Mouse (Mus musculus): ENCODE measurements around the gene S100a16. TPM values are rescaled to one million over a fixed set of nuclear protein-coding genes. Genes with fewer than 3 reads are reported as not detected.

Gene S100a16
- polyA plus RNA-seq, 1 experiment from 2014 or later, result 22.5 TPM

- H3K27ac ChIP-seq (ENCODE audit: low read depth, low read length), result no peak overlapping the region
- no peak overlapping the region for H3K4me2 ChIP-seq (ENCODE audit: low read depth, low read length)
- no peaks in the 10 kb centered on the region for H3K9me3 ChIP-seq (ENCODE audit: control insufficient read depth, low read length)
- 90% methylated on average over 5 of the region's 5 CpGs for WGBS
- H3K9ac ChIP-seq (replicated peaks; ENCODE audit: low read depth, low read length), result no peak overlapping the region
- peaks cover 55% of the 10 kb centered on the region for H3K36me3 ChIP-seq (ENCODE audit: control insufficient read depth, insufficient read depth, low read length)
- no peaks in the 10 kb centered on the region for H3K27me3 ChIP-seq (ENCODE audit: control insufficient read depth, insufficient read depth, low read length)
- ATAC-seq (ENCODE audit: low read depth), result no peak
- peaks cover 25% of the 10 kb centered on the region for H3K4me1 ChIP-seq (ENCODE audit: control insufficient read depth, insufficient read depth, low read length)
- no peak overlapping the region for H3K4me3 ChIP-seq (ENCODE audit: low read depth, low read length)
Measured at GRCm38 (mm10) chr3:90505216-90505615, 31.8 kb upstream of the S100a16 start.

GRCm38 (mm10) chr3:90506362-90506761 is 30.7 kb upstream of the S100a16 start:
- H3K4me2 ChIP-seq (ENCODE audit: low read depth, low read length), result no peak overlapping the region
- peaks cover 25% of the 10 kb centered on the region for H3K4me1 ChIP-seq (ENCODE audit: control insufficient read depth, insufficient read depth, low read length)
- 91% methylated on average over 3 of the region's 3 CpGs for WGBS
- no peaks in the 10 kb centered on the region for H3K27me3 ChIP-seq (ENCODE audit: control insufficient read depth, insufficient read depth, low read length)
- no peaks in the 10 kb centered on the region for H3K9me3 ChIP-seq (ENCODE audit: control insufficient read depth, low read length)
- H3K9ac ChIP-seq (replicated peaks; ENCODE audit: low read depth, low read length), result no peak overlapping the region
- H3K27ac ChIP-seq (ENCODE audit: low read depth, low read length), result no peak overlapping the region
- H3K36me3 ChIP-seq (ENCODE audit: control insufficient read depth, insufficient read depth, low read length), result peaks cover 53% of the 10 kb centered on the region
- H3K4me3 ChIP-seq (ENCODE audit: low read depth, low read length), result no peak overlapping the region
- ATAC-seq (ENCODE audit: low read depth), result no peak

DNA sequence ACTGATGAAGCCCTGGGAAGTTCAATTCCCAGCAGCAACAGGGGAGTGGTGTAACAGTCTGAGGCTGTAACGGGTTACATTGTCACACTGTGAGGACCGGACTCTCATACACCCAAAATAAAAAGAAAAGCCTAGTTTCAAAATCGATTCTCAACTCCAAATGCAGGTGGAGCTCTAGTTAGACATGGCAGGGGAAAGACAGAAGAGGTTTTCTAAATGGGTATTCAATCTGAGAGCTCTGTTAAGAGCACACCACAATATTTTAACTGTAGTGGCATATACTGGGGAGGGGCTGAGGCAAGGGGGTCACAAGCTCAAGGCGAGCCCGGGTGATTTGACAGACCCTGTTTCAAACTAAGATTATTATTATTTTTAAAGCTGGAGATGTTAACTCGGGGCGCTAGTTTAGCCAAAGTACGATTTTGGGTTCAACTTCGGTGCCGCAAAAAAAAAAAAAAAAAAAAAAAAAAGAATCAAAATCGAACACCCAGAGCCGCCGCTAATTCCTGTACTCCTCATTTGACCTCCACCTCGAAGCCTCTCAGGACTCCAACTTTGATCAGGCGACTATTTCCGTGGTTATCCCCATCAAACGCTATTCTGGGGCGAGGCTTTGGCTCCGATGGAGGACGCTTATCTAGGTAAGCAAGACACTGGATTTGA is 28.6 kb upstream of the S100a16 start:
- 3% methylated on average over 20 of the region's 20 CpGs for WGBS
- Histone ChIP-seq H3K9ac (replicated peaks; ENCODE audit: low read depth, low read length) (peak overlapping the region; percentile 99), H3K27ac (ENCODE audit: low read depth, low read length) (peak overlapping the region; percentile 93), H3K4me2 (ENCODE audit: low read depth, low read length) (peak overlapping the region; percentile 83), H3K27me3 (ENCODE audit: control insufficient read depth, insufficient read depth, low read length) (no peaks in the 10 kb centered on the region), H3K36me3 (ENCODE audit: control insufficient read depth, insufficient read depth, low read length) (peaks cover 35% of the 10 kb centered on the region), H3K9me3 (ENCODE audit: control insufficient read depth, low read length) (no peaks in the 10 kb centered on the region), H3K4me3 (ENCODE audit: low read depth, low read length) (peak overlapping the region; percentile 95), H3K4me1 (ENCODE audit: control insufficient read depth, insufficient read depth, low read length) (peaks cover 25% of the 10 kb centered on the region)
- ATAC-seq (ENCODE audit: low read depth), result no peak

- peaks cover 2% of the 10 kb centered on the region; the same call in 1 of the 2 replicates for H3K27me3 ChIP-seq (ENCODE audit: control insufficient read depth, insufficient read depth, low read length)
- peak within 1 kb of the TSS; percentile 99 for H3K9ac ChIP-seq (replicated peaks; ENCODE audit: low read depth, low read length)
- WGBS, result under 1% methylated on average over 65 of the region's 66 CpGs
- H3K9me3 ChIP-seq (ENCODE audit: control insufficient read depth, low read length), result no peaks in the 10 kb centered on the region
- peak within 1 kb of the TSS; percentile 93 for H3K27ac ChIP-seq (ENCODE audit: low read depth, low read length)
- H3K4me2 ChIP-seq (ENCODE audit: low read depth, low read length), result peak within 1 kb of the TSS; percentile 83
- peaks cover 23% of the 10 kb centered on the region for H3K4me1 ChIP-seq (ENCODE audit: control insufficient read depth, insufficient read depth, low read length)
- H3K36me3 ChIP-seq (ENCODE audit: control insufficient read depth, insufficient read depth, low read length), result peaks cover 31% of the 10 kb centered on the region
- peak; percentile 94 for ATAC-seq (ENCODE audit: low read depth)
- peak within 1 kb of the TSS; percentile 95 for H3K4me3 ChIP-seq (ENCODE audit: low read depth, low read length)
Measured at GRCm38 (mm10) chr3:90508950-90509746, 27.9 kb upstream of the S100a16 start, which contains the start of gene Chtop. Gene Chtop, minus strand, starts transcription at chr3:90509498.

DNA sequence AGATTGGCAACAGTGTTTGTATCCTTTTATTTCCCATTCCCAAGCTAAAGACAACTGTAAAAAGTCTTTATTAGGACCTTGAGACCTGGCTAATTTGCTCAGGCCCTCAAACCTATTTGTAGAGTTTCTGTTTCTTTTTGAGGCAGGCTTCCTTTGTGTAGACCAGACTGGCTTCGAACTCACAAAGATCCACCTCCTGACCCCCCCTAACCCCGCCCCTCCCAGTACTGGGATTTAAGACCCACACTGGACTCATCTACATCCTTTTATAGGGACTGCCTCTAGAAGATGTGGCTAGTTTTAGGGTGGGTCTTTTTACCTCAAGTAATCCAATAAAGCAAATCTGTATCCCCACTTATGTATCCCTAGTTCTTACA is 27.3 kb upstream of the S100a16 start:
- WGBS, result 27% methylated on average over 2 of the region's 2 CpGs
- Histone ChIP-seq H3K4me1 (ENCODE audit: control insufficient read depth, insufficient read depth, low read length) (peaks cover 23% of the 10 kb centered on the region), H3K27me3 (ENCODE audit: control insufficient read depth, insufficient read depth, low read length) (peaks cover 2% of the 10 kb centered on the region; the same call in 1 of the 2 replicates), H3K9me3 (ENCODE audit: control insufficient read depth, low read length) (no peaks in the 10 kb centered on the region), H3K27ac (ENCODE audit: low read depth, low read length) (peak overlapping the region; percentile 10; the same call in 1 of the 2 replicates), H3K9ac (replicated peaks; ENCODE audit: low read depth, low read length) (no peak overlapping the region), H3K36me3 (ENCODE audit: control insufficient read depth, insufficient read depth, low read length) (peaks cover 26% of the 10 kb centered on the region), H3K4me3 (ENCODE audit: low read depth, low read length) (peak overlapping the region; percentile 95), H3K4me2 (ENCODE audit: low read depth, low read length) (peak overlapping the region; percentile 38)
- ATAC-seq (ENCODE audit: low read depth), result peak; percentile 26

- no peak overlapping the region for H3K27ac ChIP-seq (ENCODE audit: low read depth, low read length)
- H3K27me3 ChIP-seq (ENCODE audit: control insufficient read depth, insufficient read depth, low read length), result peaks cover 2% of the 10 kb centered on the region; the same call in 1 of the 2 replicates
- ATAC-seq (ENCODE audit: low read depth), result no peak
- H3K4me3 ChIP-seq (ENCODE audit: low read depth, low read length), result no peak overlapping the region
- no peak overlapping the region for H3K9ac ChIP-seq (replicated peaks; ENCODE audit: low read depth, low read length)
- H3K4me1 ChIP-seq (ENCODE audit: control insufficient read depth, insufficient read depth, low read length), result peaks cover 20% of the 10 kb centered on the region
- no peak overlapping the region for H3K4me2 ChIP-seq (ENCODE audit: low read depth, low read length)
- H3K9me3 ChIP-seq (ENCODE audit: control insufficient read depth, low read length), result no peaks in the 10 kb centered on the region
- peaks cover 3% of the 10 kb centered on the region; the same call in 1 of the 2 replicates for H3K36me3 ChIP-seq (ENCODE audit: control insufficient read depth, insufficient read depth, low read length)
- 85% methylated on average over 5 of the region's 5 CpGs for WGBS
Measured at GRCm38 (mm10) chr3:90512276-90512675, 24.8 kb upstream of the S100a16 start.

GRCm38 (mm10) chr3:90512948-90513642 is 24.0 kb upstream of the S100a16 start:
- peaks cover 12% of the 10 kb centered on the region for H3K4me1 ChIP-seq (ENCODE audit: control insufficient read depth, insufficient read depth, low read length)
- peaks cover 2% of the 10 kb centered on the region; the same call in 1 of the 2 replicates for H3K27me3 ChIP-seq (ENCODE audit: control insufficient read depth, insufficient read depth, low read length)
- 77% methylated on average over 9 of the region's 9 CpGs for WGBS
- no peak overlapping the region for H3K4me3 ChIP-seq (ENCODE audit: low read depth, low read length)
- no peaks in the 10 kb centered on the region for H3K9me3 ChIP-seq (ENCODE audit: control insufficient read depth, low read length)
- no peak overlapping the region for H3K4me2 ChIP-seq (ENCODE audit: low read depth, low read length)
- H3K9ac ChIP-seq (replicated peaks; ENCODE audit: low read depth, low read length), result no peak overlapping the region
- ATAC-seq (ENCODE audit: low read depth), result no peak
- H3K27ac ChIP-seq (ENCODE audit: low read depth, low read length), result no peak overlapping the region
- H3K36me3 ChIP-seq (ENCODE audit: control insufficient read depth, insufficient read depth, low read length), result no peaks in the 10 kb centered on the region

DNA sequence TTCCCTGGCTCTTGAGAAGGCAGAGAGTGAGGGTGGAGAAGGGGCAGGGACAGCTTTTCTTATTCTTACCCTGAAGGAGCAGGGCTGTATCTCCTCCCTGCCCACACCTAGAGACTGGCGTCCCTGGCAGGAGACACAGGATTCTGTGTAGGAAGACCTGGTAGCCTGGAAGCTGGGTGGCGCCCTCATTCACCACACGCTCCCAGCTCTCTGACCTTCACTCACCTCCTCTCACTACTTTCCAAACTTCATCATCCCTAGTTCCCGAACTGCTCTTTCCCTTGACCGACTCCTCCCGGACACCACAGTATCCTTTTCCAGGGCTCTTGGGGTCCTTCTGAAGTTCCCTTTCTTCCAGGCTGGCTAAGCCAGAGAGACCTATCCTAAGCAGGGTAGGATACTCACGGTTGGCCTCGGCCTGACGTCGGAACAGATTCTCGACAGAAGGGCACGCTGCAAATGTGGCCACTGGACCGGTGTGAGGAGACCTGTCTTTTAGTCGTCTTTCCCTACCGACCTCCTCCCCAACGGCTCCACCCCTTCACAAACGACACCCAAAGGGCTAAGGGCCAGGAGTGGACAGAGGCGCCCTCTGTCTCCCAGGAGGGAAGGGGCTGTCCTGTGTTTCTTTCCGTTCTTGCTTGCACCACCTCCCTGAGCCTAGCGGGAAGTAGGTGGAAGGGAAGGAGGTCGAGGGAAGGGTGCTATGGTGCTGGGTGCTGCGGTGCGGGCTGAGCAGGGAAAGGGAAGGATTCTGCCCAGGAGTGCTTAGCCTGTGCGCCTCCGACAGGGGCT is 23.1 kb upstream of the S100a16 start, which contains the start of the genes S100a1 and S100a13:
S100a1 (minus strand) TSS at position 597 of the 795 bp plus-strand sequence.
S100a13 (plus strand) TSS at position 640 of the 795 bp plus-strand sequence.
- Histone ChIP-seq H3K4me3 (ENCODE audit: low read depth, low read length) (peak within 1 kb of the TSS; percentile 16), H3K9me3 (ENCODE audit: control insufficient read depth, low read length) (no peaks in the 10 kb centered on the region), H3K4me1 (ENCODE audit: control insufficient read depth, insufficient read depth, low read length) (peaks cover 8% of the 10 kb centered on the region), H3K27me3 (ENCODE audit: control insufficient read depth, insufficient read depth, low read length) (peaks cover 2% of the 10 kb centered on the region; the same call in 1 of the 2 replicates), H3K36me3 (ENCODE audit: control insufficient read depth, insufficient read depth, low read length) (no peaks in the 10 kb centered on the region), H3K27ac (ENCODE audit: low read depth, low read length) (no peak within 1 kb of the TSS), H3K4me2 (ENCODE audit: low read depth, low read length) (peak within 1 kb of the TSS; percentile 39), H3K9ac (replicated peaks; ENCODE audit: low read depth, low read length) (0 out of 2 replicates have a peak within 1 kb of the TSS, but pooled peaks have one; percentile 4)
- ATAC-seq (ENCODE audit: low read depth), result no peak
- 4% methylated on average over 25 of the region's 25 CpGs for WGBS

Data from neural tube, embryonic 14.5 days (tissue).